Mouse (Mus musculus): ENCODE data around the gene Stat3.
A peak's percentile ranks its signal among the peaks of the same experiment; 100 is the strongest.

GRCm38 (mm10) chr11:100957244-100957643, 17.9 kb upstream of the Stat3 start:
- TF ChIP-seq CTCF (IDR thresholded peaks at IDR 0.05; ENCODE audit: borderline replicate concordance, insufficient read depth, low read depth, low read length) = peak; percentile 89
- no peak for TF ChIP-seq POLR2A (IDR thresholded peaks at IDR 0.05; ENCODE audit: borderline replicate concordance, insufficient read depth, low read length)

Data from cerebellum, adult 2 months (tissue).